Mouse (Mus musculus) embryo, embryonic 11.5 days (tissue): ENCODE data around the gene Slc4a4.
"Not testable (repeated sequence)": the region's sequence is repeated elsewhere in the genome, so short reads cannot be mapped to it uniquely, and the experiment has no call there.

Experiments
- DNase-seq: peaks from one replicate; pipeline ENCODE4 v3.0.0-alpha.2; 2012; ENCODE audit warnings: low read depth, low spot score

Slc4a4 gene

GRCm38 (mm10) chr5:89071957-89072356 is 185.3 kb downstream of the Slc4a4 start:
- DNase-seq: no peak

GRCm38 (mm10) chr5:89077711-89078110 is 191.1 kb downstream of the Slc4a4 start:
- no peak for DNase-seq

DNA sequence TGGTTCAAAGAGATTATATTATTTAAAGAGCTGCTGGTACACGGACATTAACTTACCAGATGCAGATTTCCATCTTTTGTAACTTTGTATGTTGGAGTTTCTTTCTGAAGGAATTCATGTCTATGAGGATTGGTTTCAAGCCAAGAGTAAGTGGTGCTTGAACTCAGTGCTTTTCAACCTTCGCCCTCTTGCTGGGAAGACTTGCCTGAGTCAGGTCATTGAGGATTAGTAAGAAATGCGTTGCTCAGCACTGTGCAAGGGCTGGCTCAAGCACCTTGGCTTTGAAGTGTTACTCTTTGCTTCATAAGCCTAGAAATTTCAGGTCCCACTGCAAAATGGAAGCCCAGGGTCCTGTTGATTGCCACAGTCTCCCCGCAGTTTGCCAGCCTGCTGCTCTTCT is 196.9 kb downstream of the Slc4a4 start:
- DNase-seq: no peak

- DNase-seq: no peak
Observed at GRCm38 (mm10) chr5:89087916-89088315, 201.3 kb downstream of the Slc4a4 start.

GRCm38 (mm10) chr5:89088462-89088861 is 201.8 kb downstream of the Slc4a4 start:
- no peak for DNase-seq

DNA sequence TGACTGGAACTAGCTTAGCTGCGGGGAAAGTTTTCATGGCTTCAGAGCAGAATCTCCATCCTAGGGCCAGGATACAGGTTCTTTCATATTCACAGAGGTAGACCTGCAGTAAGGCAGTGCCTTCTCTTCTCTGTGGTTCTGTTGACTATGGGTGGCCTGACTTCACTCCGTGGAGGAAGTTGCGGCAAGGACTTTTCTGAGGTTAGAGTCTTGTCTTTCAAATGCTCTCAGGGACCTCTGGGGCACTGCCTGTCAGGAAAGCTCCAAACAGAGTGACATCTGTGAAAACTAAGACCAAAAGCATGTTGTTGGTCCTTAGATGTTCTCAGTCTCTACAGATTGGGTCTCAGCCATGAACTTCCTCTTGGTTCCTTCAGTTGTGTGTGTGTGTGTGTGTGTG is 203.5 kb downstream of the Slc4a4 start:
- no peak for DNase-seq

DNA sequence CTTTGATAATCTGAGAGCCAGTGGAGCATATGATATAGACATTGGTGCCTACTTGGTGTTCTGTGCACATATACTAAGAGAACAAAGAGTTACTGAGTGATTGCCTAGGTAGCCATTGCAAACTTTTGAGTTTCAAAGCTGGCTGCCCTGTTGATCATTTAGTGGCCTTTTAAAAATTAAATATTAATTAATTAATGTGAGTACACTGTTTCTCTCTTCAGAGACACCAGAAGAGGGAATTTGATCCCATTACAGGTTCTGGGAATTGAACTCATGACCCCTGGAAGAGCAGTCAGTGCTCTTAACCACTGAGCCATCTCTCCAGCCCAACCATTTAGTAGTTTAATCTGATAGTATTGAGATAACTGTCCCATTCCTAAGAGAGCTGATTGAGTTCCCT is 209.8 kb downstream of the Slc4a4 start:
- no peak for DNase-seq

DNA sequence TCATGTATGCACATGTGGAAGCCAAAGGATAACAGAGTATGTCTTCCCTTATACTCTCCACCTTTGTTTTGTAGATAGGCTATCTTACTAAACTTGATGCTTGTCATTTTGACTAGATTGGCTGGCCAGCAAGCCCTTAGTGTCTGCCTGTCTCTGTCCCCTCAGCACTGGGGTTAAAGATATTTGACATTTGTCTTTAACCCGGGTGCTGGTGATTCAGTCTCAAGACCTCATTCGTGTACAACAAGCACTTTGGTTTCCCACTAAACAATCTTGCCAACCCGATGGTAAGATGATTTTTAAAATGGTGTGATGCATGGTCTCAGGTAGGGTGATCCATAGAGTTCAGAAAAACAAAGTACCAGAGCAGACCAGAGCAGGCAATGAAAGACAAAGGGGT is 210.7 kb downstream of the Slc4a4 start:
- DNase-seq: no peak

- DNase-seq: no peak
Observed at GRCm38 (mm10) chr5:89098121-89098520, 211.5 kb downstream of the Slc4a4 start.

GRCm38 (mm10) chr5:89099886-89100285 is 213.3 kb downstream of the Slc4a4 start:
- DNase-seq: no peak

DNA sequence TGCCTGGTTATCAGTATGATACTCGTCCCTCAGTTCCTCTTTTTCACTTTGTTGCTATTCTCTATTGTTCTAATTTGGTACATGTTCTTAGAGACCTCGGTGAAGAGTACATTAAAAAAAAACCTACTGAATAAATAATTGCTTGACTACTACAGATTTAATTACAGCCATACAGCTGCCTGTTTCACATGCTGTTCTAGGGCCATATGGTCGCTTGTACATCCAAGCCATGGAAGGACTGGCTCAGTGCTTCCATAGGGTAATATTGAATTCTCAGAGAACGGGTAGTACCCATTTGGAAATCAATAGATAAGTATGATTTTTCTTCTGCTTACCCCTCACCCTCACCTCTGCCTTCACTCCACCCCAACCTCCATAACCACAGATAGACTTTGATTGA is 215.9 kb downstream of the Slc4a4 start:
- DNase-seq: no peak

- no peak for DNase-seq
Observed at GRCm38 (mm10) chr5:89105346-89105745, 218.7 kb downstream of the Slc4a4 start.

DNA sequence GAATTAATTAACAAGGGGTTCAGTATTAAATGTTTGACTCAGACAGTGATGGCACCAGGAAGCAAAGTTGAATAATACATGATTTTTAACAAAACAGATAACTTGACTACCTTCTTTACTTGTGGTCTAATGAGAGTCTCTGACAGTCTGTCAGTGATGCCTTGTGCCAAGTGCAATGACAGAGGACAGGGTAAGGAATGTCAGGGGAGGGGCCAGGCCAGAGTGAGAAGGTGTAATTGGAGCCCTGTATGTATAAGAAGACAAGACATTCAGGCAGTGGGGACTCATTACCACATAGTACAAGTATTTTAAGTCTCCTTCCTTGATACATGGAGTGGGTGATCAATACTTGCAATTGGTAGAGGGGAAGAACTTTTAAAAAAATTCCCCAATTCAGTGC is 219.6 kb downstream of the Slc4a4 start:
- no peak for DNase-seq

DNA sequence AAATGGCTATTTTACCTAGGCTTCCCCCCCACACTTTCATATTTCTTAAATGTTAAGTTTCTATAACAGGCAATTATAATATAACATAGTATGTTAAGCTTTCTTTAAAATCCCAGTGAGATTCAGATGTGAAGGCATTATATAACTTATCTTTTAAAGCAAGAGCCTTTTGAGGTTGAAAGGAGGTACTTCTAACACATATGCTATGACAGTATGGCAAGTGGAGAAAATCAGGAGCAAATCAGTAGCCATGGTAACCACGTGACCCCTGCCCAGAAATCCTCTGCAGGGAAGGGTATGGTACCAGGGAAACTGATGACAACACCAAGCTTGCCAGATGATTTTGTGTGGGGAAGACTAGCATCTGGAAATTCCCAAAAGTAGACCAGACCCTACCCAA is 222.2 kb downstream of the Slc4a4 start:
- no peak for DNase-seq

DNA sequence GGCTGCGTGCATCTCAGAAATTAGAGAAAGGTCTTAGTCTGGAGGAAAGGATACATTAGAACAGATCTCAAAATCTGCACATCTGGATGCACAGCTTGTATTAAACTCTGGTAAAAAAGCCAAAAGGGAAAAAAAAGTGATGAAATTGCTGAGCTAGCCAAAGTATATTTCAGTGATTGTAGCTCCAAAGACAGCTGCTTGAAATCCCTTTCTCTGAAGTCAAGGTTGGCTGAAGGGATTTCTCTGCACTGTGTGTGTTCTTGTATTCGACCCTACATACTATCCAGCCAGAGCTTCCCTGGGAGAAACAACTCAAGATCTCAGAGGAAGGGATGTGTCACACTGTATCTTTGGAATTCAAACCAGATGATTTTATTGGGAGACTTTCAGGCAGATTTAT is 223.2 kb downstream of the Slc4a4 start:
- DNase-seq: no peak

DNA sequence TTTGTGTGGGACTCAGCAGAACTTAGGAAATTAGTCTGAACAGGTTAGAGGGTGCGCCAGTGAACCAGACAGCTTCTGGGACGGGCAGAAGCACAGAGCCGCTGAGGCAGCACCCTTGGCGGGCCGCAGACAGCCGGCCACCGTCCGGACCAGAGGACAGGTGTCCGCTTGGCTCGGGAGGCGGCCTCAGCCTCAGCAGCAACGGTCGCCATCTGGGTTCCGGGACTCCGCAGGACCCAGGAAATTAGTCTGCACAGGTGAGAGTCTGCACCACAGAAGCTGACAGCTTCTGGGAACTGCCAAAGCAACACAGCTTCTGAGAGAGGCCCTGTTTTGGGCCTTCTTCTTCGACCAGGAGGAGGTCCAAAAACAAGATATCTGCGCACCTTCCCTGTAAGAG is 225.4 kb downstream of the Slc4a4 start:
- not testable (repeated sequence) for DNase-seq

GRCm38 (mm10) chr5:89120881-89121280 is 234.3 kb downstream of the Slc4a4 start:
- no peak for DNase-seq

GRCm38 (mm10) chr5:89123270-89123903 is 236.8 kb downstream of the Slc4a4 start:
- DNase-seq: no peak

DNA sequence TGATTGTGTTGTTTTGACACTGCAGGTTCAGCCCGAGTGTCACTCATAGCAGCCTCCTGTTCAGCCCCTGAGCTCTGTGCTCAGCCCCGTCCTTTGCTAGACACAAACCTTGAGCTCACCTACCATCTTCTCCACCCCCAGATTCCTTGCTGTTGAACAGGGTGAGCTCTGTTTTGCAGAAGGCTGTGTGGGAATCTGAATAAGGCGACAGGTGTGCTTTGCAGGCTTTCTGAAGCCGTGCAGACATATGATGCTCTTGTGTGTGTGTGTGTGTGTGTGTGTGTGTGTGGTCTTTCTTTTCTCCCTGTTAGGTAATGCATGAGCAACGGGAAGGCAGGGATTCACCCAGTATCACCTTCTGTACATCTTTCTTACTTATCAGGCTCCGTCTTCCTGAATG is 241.6 kb downstream of the Slc4a4 start:
- DNase-seq: no peak

DNA sequence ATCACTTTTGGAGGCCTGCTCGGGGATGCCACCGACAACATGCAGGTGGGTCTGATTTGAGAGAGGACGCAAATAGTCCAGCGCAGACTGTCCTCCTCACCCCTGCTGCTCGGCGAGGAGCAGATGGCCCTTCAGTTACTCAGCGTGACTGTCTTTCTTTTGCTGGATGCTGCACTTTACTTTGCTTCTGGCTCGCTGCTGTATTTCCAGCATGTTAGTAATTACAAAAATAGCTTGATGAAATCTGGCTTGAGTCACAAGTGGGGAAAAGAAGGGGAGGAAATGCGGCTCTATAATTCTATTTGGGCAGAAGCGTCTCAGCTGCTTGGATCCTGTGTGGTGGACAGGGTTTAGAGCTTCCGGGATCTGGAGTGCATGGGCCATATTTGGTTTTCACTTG is 249.2 kb downstream of the Slc4a4 start:
- DNase-seq: no peak

DNA sequence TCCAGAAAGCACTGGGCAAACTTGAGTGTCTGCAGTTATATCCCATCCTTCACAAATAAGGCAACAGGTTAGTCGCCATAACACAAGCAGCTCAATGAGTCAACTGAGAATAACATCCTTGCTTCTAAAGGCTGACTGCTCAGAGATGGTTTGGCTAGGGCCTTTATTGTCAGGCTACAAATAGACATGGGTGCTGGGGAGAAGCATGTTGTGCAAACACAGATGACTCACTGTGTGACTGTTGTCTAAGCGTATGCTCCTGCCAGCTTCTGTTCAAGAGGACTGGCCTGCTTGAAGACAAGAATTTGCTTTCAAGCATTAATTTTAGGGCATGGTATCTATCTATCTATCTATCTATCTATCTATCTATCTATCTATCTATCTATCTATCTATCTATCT is 253.5 kb downstream of the Slc4a4 start:
- DNase-seq: no peak

GRCm38 (mm10) chr5:89141761-89142160 is 255.1 kb downstream of the Slc4a4 start:
- DNase-seq: no peak

GRCm38 (mm10) chr5:89146276-89146675 is 259.7 kb downstream of the Slc4a4 start:
- no peak for DNase-seq

DNA sequence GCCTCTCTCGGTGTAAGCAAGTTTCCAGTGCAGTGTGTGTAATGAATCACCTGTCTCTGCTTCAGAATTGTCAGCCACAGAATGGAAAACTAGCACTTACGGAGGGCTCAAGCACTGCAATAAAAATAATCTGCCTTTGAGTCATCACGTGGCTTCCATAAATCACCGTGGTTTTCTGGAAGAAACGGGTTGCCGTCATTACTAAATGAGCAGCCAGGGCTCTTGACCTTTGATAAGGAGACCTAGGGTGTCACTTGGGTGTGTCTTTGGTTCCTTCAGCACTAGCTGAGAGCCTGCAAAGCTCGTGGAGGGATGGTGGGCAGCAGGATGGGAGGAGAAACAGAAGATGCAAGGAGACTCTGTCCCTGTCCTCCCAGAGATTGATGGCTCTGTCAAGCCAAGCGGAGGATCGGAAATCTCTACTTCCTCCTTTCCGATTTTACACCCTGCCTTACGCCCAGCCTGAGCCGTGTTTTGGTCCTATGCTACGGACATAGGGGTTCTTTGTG is 260.7 kb downstream of the Slc4a4 start:
- DNase-seq: no peak
